Mouse (Mus musculus) gastrocnemius, postnatal 4 days (tissue): ENCODE data around the gene Atp5d. TPM values are rescaled to one million over a fixed set of nuclear protein-coding genes. Genes with fewer than 3 reads are reported as not detected.
"Not testable (repeated sequence)": the region's sequence is repeated elsewhere in the genome, so short reads cannot be mapped to it uniquely, and the experiment has no call there.

Experiments
- DNase-seq, 2 experiments: peaks; one replicate each; pipeline ENCODE4 v3.0.0; 2021 to 2022; ENCODE audit warnings: low spot score in 2 of 2, mixed read lengths in 2 of 2
- total RNA-seq, 2 experiments: library from RNA; stranded (reverse); gene quantifications; 2 replicates each; pipeline ENCODE4 v1.2.3; 2021

Atp5d gene
- total RNA-seq, 2 experiments from 2014 or later, result 522 to 564 TPM

DNA sequence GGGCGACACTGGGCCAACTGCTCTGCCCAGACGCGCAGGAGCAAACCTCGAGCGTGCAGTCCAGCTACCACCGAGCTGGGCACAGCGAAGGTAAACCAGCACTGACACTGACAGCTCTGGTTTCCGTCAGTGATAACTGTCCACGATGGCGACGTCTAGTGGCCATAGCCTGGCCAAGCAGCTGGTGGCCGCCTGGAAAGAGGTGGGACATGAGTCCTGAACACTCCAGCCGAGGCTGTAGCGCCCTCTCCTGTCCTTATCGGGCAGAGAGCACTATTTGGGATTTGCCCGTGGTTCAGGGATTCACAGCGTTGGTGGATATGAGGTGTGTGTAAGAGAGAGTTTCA lies 26.5 kb downstream of the Atp5d start:
- DNase-seq, result peak; percentile 90 to 94

DNA sequence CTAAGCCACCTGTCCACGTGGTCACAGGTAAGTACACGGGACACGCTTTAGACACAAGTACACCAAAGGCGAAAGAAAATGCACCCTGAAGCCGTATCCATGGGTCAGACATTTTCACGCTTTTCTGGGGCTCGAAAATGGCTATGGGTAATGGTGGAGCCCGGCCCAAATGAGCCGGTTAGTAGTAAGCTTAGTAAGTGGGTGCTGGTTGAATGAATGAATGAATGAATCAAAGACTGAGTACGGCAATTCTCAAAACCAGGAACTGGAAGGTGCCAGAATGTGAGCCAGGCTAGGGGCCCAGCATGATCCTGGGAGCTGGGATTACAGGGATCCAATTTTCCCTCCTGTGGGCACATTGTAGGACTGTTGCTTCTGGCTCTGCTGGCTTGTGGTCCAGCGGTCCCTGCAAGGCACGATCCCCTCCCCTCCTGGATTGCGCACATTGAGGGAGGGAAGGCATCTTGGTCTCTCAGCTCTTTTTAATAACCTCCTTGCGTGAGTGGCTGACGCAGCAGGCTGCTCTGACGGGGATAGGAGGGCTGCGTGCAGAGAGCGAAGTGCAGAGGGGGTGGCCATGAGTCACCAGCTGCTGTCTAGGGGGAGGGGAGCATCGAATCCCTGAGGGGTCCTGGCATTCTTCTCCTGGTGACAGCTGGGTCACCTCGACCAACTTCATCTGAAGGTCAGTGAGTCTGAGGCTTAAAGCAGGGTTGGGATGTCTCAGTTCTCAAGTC lies 27.1 kb downstream of the Atp5d start, which contains the start of gene Cirbp:
Gene Cirbp (plus strand): TSS at position 594 of the 737 bp plus-strand sequence.
- DNase-seq, result no peak

DNA sequence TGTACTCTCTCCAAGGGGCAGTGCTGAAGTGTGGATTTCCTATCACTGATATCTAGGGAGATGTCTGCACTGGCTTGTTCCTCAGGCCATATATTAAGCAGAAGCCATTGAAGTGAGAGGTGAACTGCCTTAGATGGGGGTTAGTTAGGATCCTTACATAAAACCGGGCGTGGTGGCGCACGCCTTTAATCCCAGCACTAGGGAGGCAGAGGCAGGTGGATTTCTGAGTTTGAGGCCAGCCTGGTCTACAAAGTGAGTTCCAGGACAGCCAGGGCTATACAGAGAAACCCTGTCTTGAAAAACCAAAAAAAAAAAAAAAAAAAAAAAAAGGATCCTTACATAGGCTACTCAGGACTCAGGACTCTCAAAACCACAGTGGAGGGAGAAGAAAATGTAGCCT lies 27.7 kb downstream of the Atp5d start:
- DNase-seq, result not testable (repeated sequence)

DNA sequence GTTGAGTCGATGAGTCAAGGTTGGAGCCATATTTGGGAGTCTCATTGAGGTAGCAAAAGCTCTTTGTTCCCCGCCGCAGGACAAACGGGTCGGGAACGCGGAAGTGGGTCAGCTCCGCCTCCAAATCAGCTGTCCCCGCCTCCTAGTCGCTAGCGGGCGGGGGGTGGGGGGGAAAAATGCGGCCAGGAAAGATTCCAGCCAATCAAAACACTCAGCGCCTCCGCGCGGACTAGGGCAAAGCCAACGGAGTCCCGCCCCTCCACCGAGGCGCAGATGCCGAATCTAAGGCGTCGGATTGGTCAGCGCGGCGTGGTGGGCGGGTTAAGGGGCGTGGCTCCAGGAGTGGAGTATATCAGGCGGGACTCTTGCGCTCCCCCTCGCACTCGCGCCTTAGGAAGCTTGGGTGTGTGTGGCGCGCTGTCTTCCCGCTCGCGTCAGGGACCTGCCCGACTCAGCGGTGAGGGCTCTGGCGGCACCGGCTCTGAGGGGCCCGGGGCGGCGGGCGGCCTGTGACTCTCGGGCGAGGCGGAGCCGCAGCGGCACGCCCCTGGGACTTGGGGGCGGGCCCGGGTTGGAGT lies 29.1 kb downstream of the Atp5d start:
- DNase-seq, result peak; percentile 98

DNA sequence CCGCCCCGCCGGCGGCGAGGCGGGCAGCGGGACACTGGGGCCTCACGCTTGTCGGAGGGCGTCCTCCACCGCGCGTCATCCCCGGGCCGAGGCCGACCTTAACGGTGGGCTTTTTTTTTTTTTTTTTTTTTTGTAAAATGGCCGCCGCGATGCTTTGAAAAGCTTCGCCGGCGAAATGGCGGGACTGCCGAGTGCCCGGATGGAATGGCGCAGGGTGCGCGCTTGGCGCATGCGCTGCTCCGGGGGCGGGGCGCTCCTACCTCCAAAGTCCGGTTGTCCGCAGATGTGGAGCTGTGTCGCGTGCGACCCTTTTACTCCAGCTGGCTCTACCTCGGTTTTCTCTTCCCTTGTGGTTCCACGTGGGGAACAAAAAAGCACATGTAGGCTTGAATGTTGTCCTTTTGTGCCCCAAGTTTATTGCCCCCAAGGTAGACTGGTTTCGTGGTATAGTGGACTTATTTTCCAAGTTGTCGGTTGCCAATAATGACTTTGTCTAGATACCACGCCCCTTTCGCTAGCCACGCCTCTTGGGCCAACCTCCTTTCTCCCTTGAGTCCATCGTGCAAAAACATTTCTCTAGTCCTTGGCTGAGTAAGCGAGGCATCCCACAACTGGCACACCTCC lies 29.7 kb downstream of the Atp5d start:
- DNase-seq, result peak; percentile 93 to 96

DNA sequence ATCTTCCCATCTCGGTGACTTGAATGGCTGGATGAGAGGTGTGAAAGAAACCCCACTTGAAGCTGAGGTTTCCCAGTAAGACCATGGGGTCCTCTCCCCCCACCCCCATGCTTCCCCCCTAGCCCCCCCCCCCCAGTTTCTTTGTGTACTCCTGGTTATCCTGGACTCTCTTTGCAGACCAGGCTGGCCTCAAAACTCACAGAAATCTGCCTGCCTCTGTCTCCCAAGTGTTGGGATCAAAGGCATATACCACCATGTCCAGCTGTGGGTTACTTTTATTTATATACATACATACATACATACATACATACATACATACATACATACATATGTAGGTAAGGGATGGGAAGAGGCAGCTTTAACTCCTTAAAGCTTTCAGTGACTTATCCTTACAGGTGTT lies 30.6 kb downstream of the Atp5d start:
- no peak for DNase-seq

DNA sequence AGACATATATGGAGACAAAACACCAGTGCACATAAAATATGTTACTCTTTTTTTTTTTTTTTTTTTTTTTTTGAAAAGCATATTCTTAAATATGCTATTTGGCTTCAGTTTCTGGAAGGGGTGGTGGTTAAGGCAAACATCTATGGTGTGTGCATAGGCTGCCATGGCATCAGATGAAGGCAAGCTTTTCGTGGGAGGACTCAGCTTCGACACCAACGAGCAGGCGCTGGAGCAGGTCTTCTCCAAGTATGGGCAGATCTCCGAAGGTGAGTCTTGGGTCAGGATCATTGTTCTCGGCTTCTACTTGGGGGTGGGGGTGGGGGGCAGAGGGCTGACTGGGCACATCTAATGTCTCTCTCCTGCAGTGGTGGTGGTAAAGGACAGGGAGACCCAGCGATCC lies 31.2 kb downstream of the Atp5d start:
- DNase-seq, result no peak

DNA sequence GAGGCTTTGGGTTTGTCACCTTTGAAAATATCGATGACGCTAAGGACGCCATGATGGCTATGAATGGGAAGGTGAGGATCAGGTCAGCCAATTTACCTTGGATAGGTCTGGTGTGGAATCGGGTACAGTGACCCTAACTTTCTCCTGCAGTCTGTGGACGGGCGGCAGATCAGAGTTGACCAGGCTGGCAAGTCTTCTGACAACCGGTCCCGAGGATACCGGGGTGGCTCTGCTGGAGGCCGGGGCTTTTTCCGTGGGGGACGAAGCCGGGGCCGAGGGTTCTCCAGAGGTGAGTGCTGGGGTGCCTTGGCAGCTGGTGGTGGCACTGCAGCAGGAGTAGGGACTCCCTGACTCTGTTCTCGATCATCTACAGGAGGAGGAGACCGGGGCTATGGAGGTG lies 31.6 kb downstream of the Atp5d start:
- no peak for DNase-seq

DNA sequence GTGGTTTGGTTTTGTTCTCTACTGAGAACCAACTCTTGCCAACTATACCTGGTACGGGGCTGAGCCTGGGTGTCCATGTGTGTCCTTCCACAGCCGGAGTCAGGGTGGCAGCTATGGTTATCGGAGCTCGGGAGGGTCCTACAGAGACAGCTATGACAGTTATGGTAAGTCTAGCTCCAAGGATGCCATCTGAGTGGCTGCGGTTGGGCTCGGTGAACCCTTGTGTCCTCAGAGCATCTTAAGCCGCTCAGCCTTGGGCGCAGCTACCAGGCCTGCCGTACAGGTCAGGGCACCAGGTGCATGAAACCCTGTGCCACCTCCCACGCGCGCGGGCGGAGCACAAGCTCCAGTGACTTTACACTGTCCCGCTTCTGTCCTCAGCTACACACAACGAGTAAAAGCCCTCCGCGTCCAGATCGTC lies 32.2 kb downstream of the Atp5d start:
- no peak for DNase-seq

DNA sequence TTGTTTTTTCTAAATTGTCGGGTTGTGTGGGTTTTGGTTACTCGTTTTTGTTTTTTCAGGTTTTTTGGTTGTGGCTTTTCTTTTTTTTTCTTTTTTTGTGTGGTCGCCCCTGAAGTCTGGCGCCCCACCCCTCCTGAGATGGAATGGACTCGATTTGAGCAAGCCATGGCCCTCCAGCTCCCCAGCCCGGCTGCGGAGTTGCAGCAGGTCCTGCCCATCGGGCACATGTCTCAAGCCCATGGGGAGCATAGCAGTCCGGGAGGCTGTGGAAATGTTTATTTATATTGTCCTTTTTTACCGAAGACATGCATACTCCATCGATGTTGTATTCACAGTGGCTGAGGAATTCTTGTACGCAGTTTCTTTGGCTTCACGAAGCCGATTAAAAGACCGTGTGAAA lies 32.8 kb downstream of the Atp5d start:
- no peak for DNase-seq

DNA sequence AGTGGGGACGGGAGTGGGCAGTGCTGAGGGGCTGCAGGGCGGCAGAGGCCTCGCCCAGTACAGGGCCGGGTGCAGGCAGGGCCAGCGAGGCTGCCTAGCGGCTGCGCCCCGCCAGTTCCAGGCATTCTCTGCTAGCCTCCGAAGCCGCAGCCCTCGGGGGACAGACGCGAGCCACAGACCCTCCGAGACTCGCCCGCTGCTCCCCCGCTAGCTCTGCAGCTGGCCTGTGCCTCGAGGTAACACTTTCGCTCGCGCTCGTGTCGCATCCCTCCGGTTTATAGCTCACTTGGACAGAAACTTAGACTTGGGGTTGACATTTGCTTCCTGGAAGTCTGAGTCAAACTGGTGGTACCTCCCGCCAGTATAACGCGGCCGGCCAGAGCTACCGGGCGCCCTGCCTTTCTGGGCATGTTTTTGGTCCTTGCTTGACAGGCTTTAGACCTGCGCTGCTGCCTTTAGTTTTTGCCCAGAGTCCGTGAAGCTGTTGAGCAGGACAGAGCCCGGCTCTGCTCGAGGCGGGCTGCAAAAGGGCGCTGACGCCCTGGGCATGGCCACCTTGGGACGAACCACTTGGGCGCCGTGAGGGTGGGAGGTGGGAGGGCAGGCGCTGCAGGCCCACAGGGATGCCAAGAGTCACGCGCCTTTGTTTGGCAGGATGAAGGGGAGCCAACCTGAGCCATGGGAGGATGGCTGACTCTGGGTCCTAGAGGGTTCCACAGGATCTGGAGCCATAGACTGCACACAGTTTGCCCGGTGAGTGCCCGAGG lies 33.5 kb downstream of the Atp5d start:
- DNase-seq, result no peak

DNA sequence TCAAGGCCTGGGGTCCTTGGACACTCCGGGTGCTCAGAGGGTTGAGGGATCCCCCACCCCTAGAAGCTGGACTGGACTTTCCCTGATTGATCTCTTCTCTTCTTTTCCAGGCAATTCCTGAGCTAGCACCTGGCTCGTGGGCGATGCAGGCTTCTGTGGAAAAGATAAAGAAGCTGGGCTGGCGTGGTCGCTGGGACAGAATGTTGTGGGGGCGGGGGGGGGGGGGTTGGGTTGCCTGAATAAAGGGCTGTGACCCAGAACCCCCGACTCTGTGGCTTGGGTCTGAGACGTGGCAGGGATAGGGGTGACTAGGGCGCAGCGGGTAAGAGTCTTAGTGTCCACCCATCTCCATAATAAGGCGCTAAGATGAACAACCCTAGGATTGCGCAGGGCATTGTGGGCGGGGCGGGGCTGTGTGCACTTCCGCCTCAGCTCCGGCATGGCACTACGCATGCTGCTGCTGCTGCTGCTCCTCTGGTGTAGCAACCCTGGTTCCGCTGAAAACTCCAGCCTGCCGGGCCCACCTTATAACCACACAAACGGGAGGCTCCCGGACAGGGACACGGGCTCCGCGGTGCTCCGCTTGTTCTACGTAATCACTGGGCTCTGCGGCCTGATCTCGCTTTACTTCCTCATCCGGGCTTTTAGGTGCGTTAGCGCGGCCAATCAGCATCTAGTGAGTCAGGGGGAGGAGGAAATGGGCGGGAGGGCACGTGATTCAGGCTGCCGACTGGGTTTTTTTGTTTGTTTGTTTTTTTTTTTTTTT lies 34.3 kb downstream of the Atp5d start, which contains the start of gene 1600002K03Rik:
Gene 1600002K03Rik (plus strand): TSS at position 418 of the 766 bp plus-strand sequence.
- peak; percentile 68 to 86 for DNase-seq

DNA sequence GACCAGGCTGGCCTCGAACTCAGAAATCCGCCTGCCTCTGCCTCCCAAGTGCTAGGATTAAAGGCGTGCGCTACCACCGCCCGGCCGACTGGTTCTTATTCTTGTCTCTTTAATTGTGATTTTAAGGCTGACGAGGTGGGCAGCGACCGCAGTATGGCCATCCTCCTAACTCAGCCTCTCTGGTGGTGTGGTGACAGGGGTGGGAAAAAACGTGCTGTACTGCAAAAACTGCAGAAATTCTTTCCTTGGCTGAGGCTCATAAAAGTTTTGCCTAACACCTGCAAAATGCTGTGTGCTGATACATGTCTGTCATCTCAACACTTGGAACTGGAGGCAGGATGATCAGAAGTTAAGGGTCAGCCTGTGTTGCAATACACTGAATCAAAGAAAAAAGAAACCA lies 34.9 kb downstream of the Atp5d start:
- no peak for DNase-seq

DNA sequence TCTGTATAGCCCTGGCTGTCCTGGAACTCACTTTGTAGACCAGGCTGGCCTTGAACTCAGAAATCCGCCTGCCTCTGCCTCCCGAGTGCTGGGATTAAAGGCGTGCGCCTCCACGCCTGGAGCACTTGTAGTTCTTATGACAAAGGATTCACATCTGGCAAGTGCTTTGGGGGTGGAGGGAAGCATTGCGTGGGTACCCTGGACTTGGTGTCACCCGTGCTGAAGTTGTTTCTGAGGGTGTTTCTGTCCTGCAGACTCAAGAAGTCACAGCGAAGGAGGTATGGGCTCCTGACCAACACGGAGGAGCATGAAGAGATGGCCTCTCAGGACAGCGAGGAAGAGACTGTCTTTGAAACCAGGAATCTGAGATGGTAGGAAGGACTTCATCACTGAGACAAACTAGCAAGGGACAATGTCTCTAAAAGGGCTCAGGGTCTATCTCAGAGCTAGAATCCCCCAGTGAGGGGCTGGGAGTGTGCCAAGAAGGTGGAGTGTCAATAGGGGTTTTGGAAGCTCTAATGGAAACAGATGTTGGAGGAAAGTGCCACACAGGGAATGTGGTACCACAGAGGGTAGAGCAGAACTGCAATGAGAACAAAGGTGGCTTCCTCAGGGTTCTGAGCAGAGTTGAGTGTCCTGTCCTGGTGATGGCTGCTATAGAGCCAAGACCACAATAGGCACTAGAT lies 35.7 kb downstream of the Atp5d start:
- DNase-seq, result no peak

DNA sequence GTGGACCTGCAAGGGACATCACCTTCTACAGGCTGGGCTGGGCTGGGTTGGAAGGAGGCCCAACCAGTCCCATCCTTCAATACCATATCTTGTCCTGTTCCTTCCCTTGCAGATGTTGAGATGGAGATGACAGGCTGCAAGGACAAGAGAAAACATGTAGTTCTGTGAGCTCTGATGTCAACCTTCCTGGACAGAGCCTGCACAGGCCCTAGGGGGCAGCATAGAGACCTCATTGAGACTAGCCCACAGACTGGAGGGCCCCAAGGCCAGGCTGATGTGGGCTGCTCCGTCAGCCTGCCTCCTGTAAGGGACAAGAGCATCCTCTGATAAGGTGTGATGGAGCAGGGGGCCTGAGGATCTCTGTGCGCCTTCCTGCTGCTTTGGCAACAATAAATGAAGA lies 36.3 kb downstream of the Atp5d start:
- no peak for DNase-seq

DNA sequence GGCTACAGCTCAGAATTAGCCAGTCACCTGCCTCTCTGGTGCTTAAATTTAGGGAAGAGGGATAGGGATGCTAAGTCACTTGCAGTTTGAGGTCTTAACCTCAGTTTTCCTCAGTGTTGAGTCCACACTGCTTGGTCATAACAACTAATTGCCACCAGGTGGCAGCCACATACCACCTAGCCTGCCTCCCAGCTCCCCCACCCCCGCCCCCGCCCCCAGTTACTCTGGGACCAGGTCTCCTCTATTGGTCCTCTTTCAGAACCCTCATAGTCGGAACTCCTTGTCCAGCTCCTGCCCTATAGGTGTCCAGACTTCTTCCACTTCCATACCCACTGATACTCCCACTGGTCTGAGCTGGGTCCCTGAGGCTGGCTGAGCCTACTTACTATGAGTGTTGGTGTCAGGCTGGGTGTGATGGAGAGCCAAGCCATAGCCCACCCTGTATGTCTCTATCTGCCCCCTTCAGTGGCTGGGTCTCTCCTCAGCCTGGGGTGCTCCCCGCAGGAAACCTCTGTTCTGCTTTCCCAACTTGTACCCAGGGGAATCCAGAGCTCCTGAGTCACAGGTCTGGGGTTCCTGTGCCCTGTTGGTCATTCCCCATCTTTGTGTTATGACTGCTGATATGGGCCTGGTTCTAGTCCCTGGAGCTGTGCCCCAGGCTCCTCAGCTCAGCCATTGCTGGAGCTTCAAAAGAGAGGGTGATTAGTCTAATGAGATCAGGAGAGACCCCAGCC lies 37.3 kb downstream of the Atp5d start:
- DNase-seq, result no peak

DNA sequence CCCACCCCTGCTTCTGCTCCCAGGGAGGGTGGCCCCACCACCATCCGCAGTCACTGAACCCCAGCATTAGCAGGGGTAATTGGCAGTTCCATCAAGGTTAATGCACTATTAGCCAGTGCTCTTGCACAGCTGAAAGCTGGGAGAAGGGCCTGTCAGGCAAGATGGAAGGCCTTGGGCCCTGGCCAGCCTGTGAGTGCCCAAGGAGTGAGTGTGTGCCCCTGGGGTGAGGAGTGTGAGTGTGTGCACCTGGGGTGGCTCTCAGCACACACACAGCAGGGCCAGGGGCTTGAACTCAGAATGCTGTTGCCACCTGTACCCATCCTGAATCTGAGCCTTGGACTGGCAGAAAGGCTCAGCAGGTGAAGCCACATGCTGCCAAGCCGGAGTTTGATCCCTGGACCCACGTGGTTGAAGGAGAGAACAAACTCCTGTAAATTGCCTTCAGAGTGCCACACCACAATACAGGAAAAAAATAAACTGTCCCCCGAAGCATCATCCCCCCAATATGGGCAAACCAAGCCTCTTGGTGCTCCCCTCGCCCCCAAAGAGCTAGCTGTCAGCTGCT lies 37.9 kb downstream of the Atp5d start:
- DNase-seq, result no peak

DNA sequence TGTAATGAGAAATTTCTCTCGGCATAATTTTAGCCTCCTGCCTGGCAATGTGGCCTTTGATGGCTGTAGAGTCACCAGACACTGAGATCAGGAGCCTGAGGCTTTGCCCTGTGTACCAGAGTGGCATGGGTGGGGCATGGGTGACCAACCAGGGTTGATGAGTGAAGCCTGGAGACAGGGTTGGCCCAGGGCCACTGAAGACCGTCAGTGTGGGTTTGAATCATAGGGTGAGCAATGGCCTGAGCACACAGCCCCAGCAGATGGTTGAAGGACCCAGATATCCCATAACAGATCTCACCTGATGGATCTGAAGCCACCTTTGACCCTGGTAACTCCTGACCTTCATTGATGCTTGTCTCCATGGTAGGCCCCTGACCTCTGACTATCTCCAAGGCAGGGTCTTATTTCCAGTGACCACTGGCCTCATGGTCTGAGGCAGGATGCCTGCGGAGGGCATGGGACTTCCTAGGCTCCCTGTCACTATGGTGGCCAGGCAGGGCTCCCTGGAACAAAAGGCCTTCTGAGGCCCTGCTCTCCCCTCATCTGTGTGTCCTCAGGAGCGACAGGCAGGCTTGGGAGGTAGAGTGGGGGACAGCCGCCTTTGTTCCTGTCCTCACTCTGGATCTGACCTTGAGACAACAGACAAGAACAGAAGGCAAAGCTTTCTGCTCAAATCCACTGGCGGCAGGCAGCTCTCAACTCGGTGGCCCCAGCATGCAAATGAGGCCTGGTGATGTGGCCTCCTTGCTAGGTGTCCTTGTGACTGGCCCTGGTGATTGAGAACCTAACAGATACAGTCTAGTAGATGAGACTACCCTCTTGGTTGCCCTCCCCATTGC lies 39.2 kb downstream of the Atp5d start:
- no peak for DNase-seq
